8 mouse cellular contexts compared by ENCODE assay signal in the genomic region with DNA sequence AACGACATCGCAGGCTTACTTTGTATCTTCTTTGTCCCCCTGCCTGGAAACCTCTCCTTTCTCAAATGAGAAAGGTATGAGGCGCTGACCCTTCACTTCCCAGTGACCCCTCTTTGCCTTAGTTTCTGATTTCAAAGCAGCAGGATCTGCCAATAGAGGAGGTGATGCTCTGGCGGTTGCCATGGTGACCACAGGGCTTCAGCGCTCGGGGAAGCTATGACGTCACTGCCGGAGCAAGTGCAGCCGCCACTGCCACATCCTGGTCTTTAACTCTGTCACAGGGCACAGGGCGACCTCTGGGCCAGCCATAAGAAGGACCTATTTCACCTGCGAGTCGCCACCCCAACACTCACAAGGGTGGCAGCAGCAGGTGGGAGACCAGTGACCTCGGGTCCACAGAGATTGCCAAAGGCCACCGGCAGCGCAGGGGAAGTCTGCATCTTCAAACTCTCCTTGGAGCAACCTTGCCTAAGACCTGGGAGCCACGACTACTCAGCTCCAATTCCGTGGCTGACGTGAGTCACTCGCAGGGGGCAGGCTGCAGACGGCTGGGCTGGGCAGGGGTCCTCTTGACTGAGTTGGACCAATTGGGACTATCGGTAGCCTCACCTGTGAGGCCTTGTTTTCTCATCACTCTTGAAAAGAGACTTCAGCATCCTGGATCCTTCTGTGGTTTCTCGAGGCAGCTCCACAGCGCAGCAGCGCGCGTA. TPM values are rescaled to one million over a fixed set of nuclear protein-coding genes. Genes with fewer than 3 reads are reported as not detected.
A peak's percentile ranks its signal among the peaks of the same experiment; 100 is the strongest.
DNase-seq lines count a peak whose midpoint lies in the region; ATAC-seq and TF ChIP-seq lines count a peak whose summit lies in the region.

A gene (plus strand): TSS at position 228 of the 710 bp plus-strand sequence.

- no peak within 1 kb of the TSS for H3K27ac ChIP-seq in lung, postnatal 0 days (ENCODE audit: low read length)
- no peak within 1 kb of the TSS for H3K27ac ChIP-seq in heart, embryonic 16.5 days (ENCODE audit: low read length)

- H3K4me3 ChIP-seq in lung, postnatal 0 days (ENCODE audit: low read depth, low read length) = no peak within 1 kb of the TSS
- H3K4me3 ChIP-seq in lung, adult 2 months (replicated peaks; ENCODE audit: extremely low read depth, low read depth, low read length) = no peak within 1 kb of the TSS
- H3K4me3 ChIP-seq in heart, embryonic 16.5 days (ENCODE audit: low read length) = no peak within 1 kb of the TSS

- ATAC-seq in lung, postnatal 0 days = no peak
- no peak for ATAC-seq in heart, embryonic 16.5 days (replicated peaks; ENCODE audit: extremely low read depth, insufficient read depth, low FRiP score)
- 0 out of 2 replicates have a peak, but pooled peaks have one; percentile 7 for ATAC-seq in megakaryocyte-erythroid progenitor cell, adult 5-6 weeks (replicated peaks; ENCODE audit: low FRiP score, low TSS enrichment, poor library complexity, severe bottlenecking)

- WGBS in lung, postnatal 0 days = 29% methylated on average over 26 of the region's 26 CpGs
- 32% methylated on average over 26 of the region's 26 CpGs for WGBS in lung, adult 2 months
- WGBS in heart, embryonic 16.5 days = 35% methylated on average over 26 of the region's 26 CpGs

- no peaks in the 10 kb centered on the region for H3K36me3 ChIP-seq in lung, postnatal 0 days (ENCODE audit: insufficient read depth, low read length)
- no peaks in the 10 kb centered on the region for H3K36me3 ChIP-seq in heart, embryonic 16.5 days (ENCODE audit: control insufficient read depth, insufficient read depth)

- no peak for TF ChIP-seq CTCF in lung, postnatal 0 days (IDR thresholded peaks at IDR 0.05)
- TF ChIP-seq CTCF in lung, adult 2 months (IDR thresholded peaks at IDR 0.05; ENCODE audit: insufficient read depth, low read length) = no peak

- no peaks in the 10 kb centered on the region for H3K4me1 ChIP-seq in lung, postnatal 0 days (ENCODE audit: insufficient read depth, low read depth, low read length)
- H3K4me1 ChIP-seq in lung, adult 2 months (ENCODE audit: control insufficient read depth, insufficient read depth, low read length) = no peaks in the 10 kb centered on the region
- H3K4me1 ChIP-seq in heart, embryonic 16.5 days (ENCODE audit: control insufficient read depth, insufficient read depth, low read length) = peaks cover 20% of the 10 kb centered on the region

- no peak within 1 kb of the TSS for H3K9ac ChIP-seq in lung, postnatal 0 days (replicated peaks; ENCODE audit: low read depth)
- no peak within 1 kb of the TSS for H3K9ac ChIP-seq in heart, embryonic 16.5 days (ENCODE audit: low read length)

- no peaks in the 10 kb centered on the region for H3K9me3 ChIP-seq in lung, postnatal 0 days (ENCODE audit: low read length)
- H3K9me3 ChIP-seq in heart, embryonic 16.5 days (replicated peaks; ENCODE audit: control insufficient read depth, low read length) = no peaks in the 10 kb centered on the region

- H3K4me2 ChIP-seq in lung, postnatal 0 days (replicated peaks; ENCODE audit: low read depth, low read length) = no peak within 1 kb of the TSS
- H3K4me2 ChIP-seq in heart, embryonic 16.5 days (ENCODE audit: low read depth, low read length) = peak within 1 kb of the TSS; percentile 7; the same call in 1 of the 2 replicates

- peak; percentile 59 for DNase-seq in lung, postnatal 0 days (ENCODE audit: low spot score)
- no peak for DNase-seq in lung, adult 2 months
- peak; percentile 96 for DNase-seq in embryo, embryonic 10 days (ENCODE audit: low spot score)
- DNase-seq in layer of hippocampus, postnatal 36 days = peak; percentile 80 to 86
- peak; percentile 88 for DNase-seq in right cerebral cortex, postnatal 25 days
- DNase-seq in gastrocnemius, postnatal 36 days = no peak

- intact Hi-C loops in gastrocnemius, postnatal 36 days (cut with DNase I) = no loop called here

- TF ChIP-seq POLR2A in lung, adult 2 months (IDR thresholded peaks at IDR 0.05; ENCODE audit: borderline replicate concordance, extremely low read depth, low read depth, low read length) = no peak

- H3K27me3 ChIP-seq in lung, postnatal 0 days (replicated peaks; ENCODE audit: insufficient read depth, low read length) = no peaks in the 10 kb centered on the region
- H3K27me3 ChIP-seq in heart, embryonic 16.5 days (ENCODE audit: control insufficient read depth, insufficient read depth, low read length) = no peaks in the 10 kb centered on the region

- no peak for TF ChIP-seq EP300 in lung, postnatal 0 days (IDR thresholded peaks at IDR 0.05)

RNA-seq across cellular contexts. Expression of the gene that starts here (rescaled TPM):
- 0.02 and 0.04 TPM in 2 replicates for polyA plus RNA-seq in lung, postnatal 0 days (2015; fragmentation: Nextera tagmentation; extraction: Ambion mirVana)
- 0.03 and 0.04 TPM in 2 replicates for polyA plus RNA-seq in lung, adult 2 months (2012; rRNA removed)
- 0.07 and 0.09 TPM in 2 replicates for polyA plus RNA-seq in heart, embryonic 16.5 days (2015; fragmentation: Nextera tagmentation; extraction: Ambion mirVana)
- total RNA-seq in layer of hippocampus, postnatal 36 days (2021) = 10 to 100 TPM; 55.2 to 56.6 TPM
- total RNA-seq in megakaryocyte-erythroid progenitor cell, adult 5-6 weeks (2014; fragmentation: Nextera tagmentation) = 0.28 and 0.35 TPM in 2 replicates
- not detected in 2 replicates for total RNA-seq in megakaryocyte-erythroid progenitor cell, adult 5-6 weeks (2017)
- not detected for total RNA-seq in gastrocnemius, postnatal 36 days (2021)

Comparison
In these comparisons a context has a peak if more than half of its experiments do, and no peak if none do; other contexts are left out.
1. RNA of the gene that starts here (total RNA-seq): 55.2 to 56.6 TPM in layer of hippocampus, postnatal 36 days; 0.28 to 0.35 TPM in megakaryocyte-erythroid progenitor cell, adult 5-6 weeks and not detected in gastrocnemius, postnatal 36 days; every median in the first group is over 10 times any median in the second.
2. Peak in DNase-seq in lung, postnatal 0 days; RNA of the gene not detected or under 1 TPM.
3. Peak in ATAC-seq in megakaryocyte-erythroid progenitor cell, adult 5-6 weeks; RNA of the gene not detected or under 1 TPM.
4. DNase-seq: peak in embryo, embryonic 10 days (single experiment), layer of hippocampus, postnatal 36 days (2 of 2) and right cerebral cortex, postnatal 25 days (single experiment); none in lung, adult 2 months (single experiment) and gastrocnemius, postnatal 36 days (0 of 2).